In genomic region chr13:42821426-42822106, GRCm38 (mm10) we compare ENCODE assay signal across 13 mouse cellular contexts.
DNase-seq lines count a peak whose midpoint lies in the region; ATAC-seq and TF ChIP-seq lines count a peak whose summit lies in the region.
"Had no signal": no experiment of that assay in that cellular context is flagged by ENCODE, and none has a peak within 500 bp of the region (broad histone marks: within the 10 kb centered on the region; RNA-seq: fewer than 3 reads in every experiment).

No protein-coding gene starts in this region.

- H3K4me1 ChIP-seq in heart, embryonic 13.5 days = peaks cover 17% of the 10 kb centered on the region
- H3K4me1 ChIP-seq in midbrain, embryonic 13.5 days (replicated peaks) = peaks cover 17% of the 10 kb centered on the region
- H3K4me1 ChIP-seq in midbrain, postnatal 0 days (ENCODE audit: insufficient read depth, low read length) = no peaks in the 10 kb centered on the region
- H3K4me1 ChIP-seq: liver, embryonic 15.5 days had no signal

- H3K27me3 ChIP-seq in heart, embryonic 13.5 days (replicated peaks) = 0 out of 2 replicates have a peak, but pooled peaks cover 2% of the 10 kb centered on the region
- H3K27me3 ChIP-seq in midbrain, embryonic 13.5 days = no peaks in the 10 kb centered on the region
- H3K27me3 ChIP-seq in midbrain, postnatal 0 days (ENCODE audit: insufficient read depth, low read length) = no peaks in the 10 kb centered on the region
- H3K27me3 ChIP-seq: hindbrain, embryonic 15.5 days; liver, embryonic 15.5 days had no signal

- intact Hi-C loops in heart, postnatal 10 days (cut with DNase I) = loop anchor here (1.0 to 5.0 kb wide), 2 partner anchors 198 to 1179 kb away; no protein-coding TSS in a partner anchor

- H3K27ac ChIP-seq in heart, embryonic 13.5 days (replicated peaks) = 0 out of 2 replicates have a peak overlapping the region, but pooled peaks have one; percentile 42
- H3K27ac ChIP-seq in midbrain, embryonic 13.5 days = no peak overlapping the region
- H3K27ac ChIP-seq in midbrain, postnatal 0 days (ENCODE audit: low read depth, low read length) = no peak overlapping the region
- H3K27ac ChIP-seq: forebrain, embryonic 10.5 days; hindbrain, embryonic 15.5 days; liver, embryonic 15.5 days had no signal

- no peak for TF ChIP-seq CTCF in midbrain, postnatal 0 days (IDR thresholded peaks at IDR 0.05)

- no peak for DNase-seq in heart, postnatal 10 days
- no peak for DNase-seq in midbrain, postnatal 0 days (ENCODE audit: low spot score)
- peak; percentile 16 for DNase-seq in kidney, adult 9 months
- peak; percentile 13 for DNase-seq in ovary, postnatal 10 days (ENCODE audit: low spot score)
- DNase-seq in thymus, postnatal 36 days = no peak
- DNase-seq in urinary bladder, postnatal 14 days (ENCODE audit: low spot score) = no peak
- DNase-seq: gastrocnemius, postnatal 25 days had no signal

- no peaks in the 10 kb centered on the region for H3K36me3 ChIP-seq in heart, embryonic 13.5 days
- H3K36me3 ChIP-seq in midbrain, embryonic 13.5 days = no peaks in the 10 kb centered on the region
- H3K36me3 ChIP-seq in midbrain, postnatal 0 days (ENCODE audit: insufficient read depth, low read length) = no peaks in the 10 kb centered on the region
- H3K36me3 ChIP-seq: forebrain, embryonic 10.5 days; hindbrain, embryonic 15.5 days; liver, embryonic 15.5 days had no signal

- H3K4me2 ChIP-seq in heart, embryonic 13.5 days = no peak overlapping the region
- H3K4me2 ChIP-seq in midbrain, embryonic 13.5 days (replicated peaks) = no peak overlapping the region
- H3K4me2 ChIP-seq in midbrain, postnatal 0 days (ENCODE audit: low read depth, low read length, poor library complexity, severe bottlenecking) = no peak overlapping the region
- H3K4me2 ChIP-seq: hindbrain, embryonic 15.5 days; liver, embryonic 15.5 days had no signal

- peak; percentile 31; the same call in 1 of the 2 replicates for ATAC-seq in heart, embryonic 13.5 days (ENCODE audit: extremely low read depth, insufficient number of reproducible peaks, low FRiP score, low TSS enrichment)
- ATAC-seq in midbrain, embryonic 13.5 days = peak; percentile 35; the same call in 1 of the 2 replicates
- ATAC-seq in midbrain, postnatal 0 days (ENCODE audit: low FRiP score) = no peak
- ATAC-seq: CD4-positive, CD25-positive, alpha-beta regulatory T cell, adult 4 months had no signal

- H3K9ac ChIP-seq in heart, embryonic 13.5 days = no peak overlapping the region
- no peak overlapping the region; the same call in 1 of the 2 replicates for H3K9ac ChIP-seq in midbrain, embryonic 13.5 days (replicated peaks)
- H3K9ac ChIP-seq in midbrain, postnatal 0 days (replicated peaks; ENCODE audit: low read length, poor library complexity, severe bottlenecking) = no peak overlapping the region
- H3K9ac ChIP-seq: hindbrain, embryonic 15.5 days; liver, embryonic 15.5 days had no signal

- 62% methylated on average over 15 of the region's 15 CpGs for WGBS in heart, embryonic 13.5 days
- 54% methylated on average over 15 of the region's 15 CpGs for WGBS in midbrain, embryonic 13.5 days
- WGBS in midbrain, postnatal 0 days = 55% methylated on average over 15 of the region's 15 CpGs

- no peaks in the 10 kb centered on the region for H3K9me3 ChIP-seq in heart, embryonic 13.5 days
- H3K9me3 ChIP-seq in midbrain, embryonic 13.5 days = no peaks in the 10 kb centered on the region
- H3K9me3 ChIP-seq in midbrain, postnatal 0 days (ENCODE audit: low read length) = no peaks in the 10 kb centered on the region
- H3K9me3 ChIP-seq: hindbrain, embryonic 15.5 days; liver, embryonic 15.5 days had no signal

- no peak overlapping the region for H3K4me3 ChIP-seq in heart, embryonic 13.5 days
- H3K4me3 ChIP-seq in midbrain, embryonic 13.5 days (replicated peaks) = no peak overlapping the region
- no peak overlapping the region for H3K4me3 ChIP-seq in midbrain, postnatal 0 days (ENCODE audit: low read depth, low read length)
- H3K4me3 ChIP-seq: forebrain, embryonic 10.5 days; hindbrain, embryonic 15.5 days; liver, embryonic 15.5 days had no signal

Comparison
In these comparisons a context has a peak if more than half of its experiments do, and no peak if none do; other contexts are left out.
1. DNase-seq: peak in kidney, adult 9 months (single experiment) and ovary, postnatal 10 days (single experiment); none in heart, postnatal 10 days (0 of 2), midbrain, postnatal 0 days (single experiment), thymus, postnatal 36 days (0 of 2) and urinary bladder, postnatal 14 days (single experiment).